Mouse (Mus musculus) ES-Bruce4 (cell line): ENCODE results near the gene Ehmt2.

ENCODE experiments used
- CTCF ChIP-seq: IDR thresholded peaks from one replicate; pipeline ENCODE4 v1.8.1; 2011; ENCODE audit warnings: low read depth, low read length
- EP300 ChIP-seq: IDR thresholded peaks from 2 replicates; pipeline ENCODE4 v1.6.1; 2011; ENCODE audit warnings: low read depth, low read length; ENCODE audit not compliant: insufficient read depth
- POLR2A ChIP-seq: IDR thresholded peaks from one replicate; pipeline ENCODE4 v1.8.1; 2011; ENCODE audit warnings: low read length; ENCODE audit not compliant: insufficient read depth

- TF ChIP-seq CTCF, result no peak
- no peak for TF ChIP-seq POLR2A
- no peak for TF ChIP-seq EP300
These were observed 57.6 kb downstream of the Ehmt2 start for GRCm38 (mm10) chr17:34955884-34956283.
